Mouse (Mus musculus): ENCODE data around the gene Vcp. TPM values are rescaled to one million over a fixed set of nuclear protein-coding genes. Genes with fewer than 3 reads are reported as not detected.
A peak's percentile ranks its signal among the peaks of the same experiment; 100 is the strongest.
"Not testable (repeated sequence)": the region's sequence is repeated elsewhere in the genome, so short reads cannot be mapped to it uniquely, and the experiment has no call there.

The Vcp gene
- total RNA-seq, 2 experiments from 2014 or later, result 292 to 313 TPM

DNA sequence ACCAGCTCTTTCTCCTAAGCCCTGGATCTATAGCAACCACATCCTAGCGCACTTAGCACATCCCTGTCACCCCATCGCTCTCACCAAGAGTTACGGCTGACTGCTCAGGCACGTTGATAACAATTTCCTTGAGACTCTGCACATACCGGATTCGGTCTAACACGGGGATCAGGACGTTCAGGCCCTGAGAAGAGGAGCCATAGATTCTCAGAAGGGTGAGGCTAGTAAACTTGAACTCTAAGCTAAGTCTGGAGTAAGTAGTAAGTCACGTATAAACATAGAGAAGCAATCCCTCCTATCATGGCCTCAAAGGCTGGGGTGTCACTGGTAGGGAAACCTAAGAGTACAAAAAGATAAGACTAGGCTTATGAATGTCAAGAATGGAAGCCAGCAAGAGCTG lies 30.0 kb upstream of the Vcp start:
- DNase-seq (ENCODE audit: low spot score in 2 of 2), result no peak

DNA sequence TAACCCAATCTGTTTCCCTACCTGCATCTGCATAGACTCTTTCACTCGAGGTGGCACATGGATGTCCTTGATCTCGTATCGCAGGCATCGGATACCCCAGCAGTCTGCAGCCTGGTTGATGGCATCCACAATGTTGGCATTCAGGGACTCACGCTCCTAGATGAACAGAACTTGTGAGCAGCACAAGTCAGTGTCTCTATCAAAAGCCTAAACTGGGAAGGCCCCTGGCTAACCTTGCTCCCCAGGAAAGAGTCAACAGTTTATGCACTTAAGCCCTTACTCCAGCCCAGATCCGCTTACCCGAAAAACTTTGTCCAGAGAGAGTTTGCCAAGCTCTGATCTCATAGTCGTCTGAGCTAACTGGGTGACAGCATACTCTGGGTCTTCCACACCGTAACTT lies 29.4 kb upstream of the Vcp start:
- DNase-seq (ENCODE audit: low spot score in 2 of 2), result no peak

DNA sequence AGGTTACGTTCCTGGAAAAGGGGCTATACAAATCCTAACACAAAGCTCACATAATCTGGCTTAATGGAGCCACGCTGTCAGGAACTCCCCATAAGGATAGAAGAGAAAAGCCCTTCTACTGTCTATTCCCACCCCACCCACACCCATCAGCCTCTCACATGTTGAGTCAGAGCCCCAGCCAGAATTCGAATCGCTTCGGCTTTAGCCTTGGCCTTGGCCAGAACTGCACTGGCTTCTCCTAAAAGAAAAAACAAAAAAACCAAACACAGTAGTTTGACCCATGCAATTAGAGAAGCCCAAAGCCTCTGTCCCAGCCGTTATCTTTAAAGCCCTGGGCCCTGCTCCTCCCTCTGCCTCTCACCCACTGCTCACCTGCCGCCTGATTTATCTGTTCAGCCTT lies 28.8 kb upstream of the Vcp start:
- no peak for DNase-seq (ENCODE audit: low spot score in 2 of 2)

DNA sequence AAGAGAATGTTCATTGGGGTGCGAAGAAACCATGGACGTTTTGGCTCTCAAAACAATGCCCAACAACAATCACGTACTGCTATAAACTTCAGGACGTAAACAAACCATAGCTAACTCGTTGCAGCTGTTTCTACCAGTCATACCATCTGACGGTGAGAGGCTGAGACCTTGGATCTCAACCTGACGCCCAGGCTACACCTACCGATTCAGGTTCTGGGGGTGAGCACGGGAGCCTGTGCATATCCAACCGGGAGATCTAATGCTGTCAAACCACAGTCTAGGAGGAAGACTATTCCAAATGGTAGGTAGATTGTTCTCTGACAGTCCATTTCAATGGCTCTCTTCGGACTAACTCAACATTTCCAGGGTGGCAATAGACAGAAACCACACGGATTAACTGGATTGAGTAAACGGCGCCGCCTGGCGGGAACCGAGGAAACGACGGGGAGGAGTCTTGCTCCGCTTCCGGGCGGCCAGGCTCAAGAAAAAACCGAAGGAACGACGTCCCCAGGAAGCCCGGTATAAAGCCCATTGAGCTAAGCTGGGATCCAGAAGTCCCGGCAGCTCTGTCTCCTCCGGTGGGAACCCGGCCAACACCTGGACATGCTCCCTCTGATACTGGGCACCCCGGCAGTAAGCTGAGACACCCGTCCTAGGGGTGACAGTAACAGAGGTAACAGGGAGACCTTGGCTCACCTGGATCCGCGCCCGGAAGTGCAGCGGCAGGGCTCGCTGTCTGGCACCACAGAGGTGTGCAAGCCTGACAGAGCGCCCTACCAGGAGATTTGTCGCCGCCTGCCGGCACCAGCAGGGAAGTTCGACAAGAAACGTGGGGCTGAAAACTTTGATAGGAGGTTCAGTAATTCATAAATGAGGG lies 25.0 kb upstream of the Vcp start, which contains the start of gene Pigo:
Pigo (minus strand) TSS at position 736 of the 877 bp plus-strand sequence.
- DNase-seq (ENCODE audit: low spot score in 2 of 2), result peak; percentile 86 to 94

DNA sequence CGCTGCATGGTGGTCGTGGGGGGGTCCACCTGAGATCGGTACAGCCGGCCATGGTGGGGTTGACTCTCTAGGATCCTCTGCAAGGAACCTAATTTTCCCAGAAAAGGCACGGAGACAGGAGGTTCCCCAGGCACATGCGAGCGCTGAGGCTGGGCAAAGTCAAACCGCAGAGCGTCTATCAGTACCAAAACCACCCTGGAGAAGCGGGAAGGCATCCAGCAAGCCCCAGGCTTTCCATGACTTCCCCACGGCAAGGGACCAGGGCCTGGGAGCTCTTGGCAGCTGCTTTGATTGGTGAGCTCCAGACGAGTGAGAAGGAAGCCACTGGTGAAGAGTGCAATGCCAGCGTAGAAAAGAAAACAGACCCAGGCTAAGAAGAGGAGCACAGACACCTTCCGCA lies 24.4 kb upstream of the Vcp start:
- no peak for DNase-seq (ENCODE audit: low spot score in 2 of 2)

DNA sequence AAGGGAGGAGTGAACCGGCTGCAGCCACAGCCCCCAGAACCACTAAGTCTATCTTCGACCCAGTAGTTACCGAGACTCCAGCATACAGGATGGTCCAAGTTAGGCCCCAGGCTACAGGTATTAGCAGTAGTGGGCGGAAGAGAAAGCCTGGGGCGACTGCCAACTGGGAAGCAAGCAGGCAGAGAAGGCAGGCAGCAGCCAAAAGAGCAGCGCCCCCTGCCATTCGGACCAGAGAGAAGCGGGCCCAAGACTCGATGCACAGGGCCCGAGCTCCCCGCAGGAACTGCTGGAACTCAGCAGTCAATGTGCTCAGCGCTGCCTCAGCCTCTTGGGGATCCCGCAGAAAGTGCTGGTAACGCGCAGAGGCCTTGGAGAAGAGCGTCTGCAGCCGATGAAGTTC lies 21.0 kb upstream of the Vcp start:
- DNase-seq (ENCODE audit: low spot score in 2 of 2), result no peak

DNA sequence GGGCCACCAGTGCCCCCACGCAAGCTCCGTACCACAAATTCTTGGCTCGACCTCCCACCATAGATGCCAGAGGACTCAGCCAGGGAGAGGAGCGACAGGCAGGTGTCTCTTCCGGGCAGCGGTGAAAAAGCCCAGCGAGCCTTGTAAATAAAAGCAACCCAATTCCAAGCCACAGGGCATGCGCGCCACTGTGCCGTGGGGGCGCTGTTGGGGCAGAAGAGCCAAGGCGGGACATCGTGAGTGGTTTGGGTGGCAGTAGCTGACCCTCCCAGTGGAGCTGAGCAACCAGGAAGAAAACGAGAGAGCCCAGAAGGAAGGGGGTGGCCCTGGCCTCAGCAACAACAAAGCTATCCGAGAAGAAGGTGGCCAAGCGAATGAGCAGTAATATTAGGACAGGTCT lies 20.6 kb upstream of the Vcp start:
- DNase-seq (ENCODE audit: low spot score in 2 of 2), result no peak

DNA sequence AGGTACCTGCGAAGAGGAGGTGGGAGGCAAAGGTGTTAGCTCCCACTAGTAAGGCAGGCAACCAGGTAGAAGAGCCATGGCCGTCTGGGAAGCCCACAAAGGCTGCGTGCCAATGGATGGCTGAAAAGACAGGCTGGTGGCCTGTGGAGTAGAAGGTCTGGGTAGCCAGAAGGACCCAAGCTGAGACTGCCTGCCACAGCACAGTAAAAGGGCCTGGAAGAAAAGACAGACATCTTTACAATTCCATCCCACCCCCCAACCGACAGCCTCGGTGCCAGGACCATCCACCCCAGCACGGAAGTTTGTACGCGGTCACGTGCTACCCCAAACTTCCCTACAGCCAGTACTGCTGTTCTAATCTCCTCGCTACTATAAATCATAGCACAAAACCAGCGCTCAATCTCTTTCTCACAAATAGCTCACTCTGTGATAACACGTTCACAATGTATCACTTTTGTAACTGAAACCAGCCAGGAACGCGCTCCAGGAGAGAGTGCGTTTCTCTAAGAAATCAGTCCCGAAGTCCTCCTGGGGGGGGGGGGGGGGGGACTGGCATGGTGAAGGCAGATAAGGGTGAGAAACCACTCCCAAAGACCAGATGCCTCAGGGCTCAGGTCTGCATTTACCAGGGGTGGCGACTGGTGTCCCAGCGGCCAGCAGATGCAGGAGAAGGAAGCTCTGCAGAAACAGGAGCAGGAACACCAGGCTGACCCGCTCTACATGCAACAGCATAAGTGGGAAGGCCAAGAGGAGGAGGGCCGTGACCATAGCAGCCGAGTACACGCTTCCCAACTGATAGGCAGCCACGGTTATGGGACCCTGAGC lies 19.5 kb upstream of the Vcp start:
- DNase-seq (ENCODE audit: low spot score in 2 of 2), result no peak

DNA sequence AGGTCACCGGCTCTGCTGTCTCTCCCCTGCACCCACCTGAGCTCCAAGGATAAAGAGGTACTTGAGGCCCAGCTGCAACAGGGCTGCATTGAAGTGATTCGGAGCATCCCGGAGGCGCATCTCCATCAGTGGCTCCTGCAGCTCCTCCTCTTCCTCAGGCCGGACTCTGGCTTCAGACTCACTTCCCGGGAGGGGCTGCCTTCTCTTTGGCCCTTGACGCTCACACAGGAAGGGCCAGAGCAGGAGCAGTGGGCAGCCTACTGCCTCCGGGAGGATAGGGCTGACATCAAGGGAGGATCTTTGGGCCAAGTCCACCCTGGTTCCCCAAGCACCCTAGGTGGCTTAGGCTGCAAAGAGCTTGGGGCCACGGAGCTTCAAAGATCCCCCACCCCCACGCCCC lies 18.9 kb upstream of the Vcp start:
- DNase-seq (ENCODE audit: low spot score in 2 of 2), result no peak

DNA sequence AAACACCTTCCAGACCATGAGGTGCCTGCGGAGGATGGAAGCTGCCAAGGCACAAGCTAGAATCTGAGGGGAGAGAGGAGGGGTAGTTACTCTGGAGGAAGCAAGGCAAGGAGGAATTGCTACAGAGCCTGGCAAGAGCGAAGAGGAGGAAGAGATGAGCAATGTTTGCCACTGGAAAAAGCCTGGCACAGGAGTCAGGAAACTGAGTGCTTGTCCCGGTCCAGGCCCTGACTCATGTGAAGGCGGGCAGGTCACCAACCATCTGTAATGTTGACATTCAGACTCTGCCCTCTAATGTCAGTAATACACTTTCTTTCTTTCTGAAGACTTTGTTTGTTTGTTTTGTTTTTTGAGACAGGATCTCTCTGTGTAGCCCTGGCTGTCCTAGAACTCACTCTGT lies 17.8 kb upstream of the Vcp start:
- DNase-seq (ENCODE audit: low spot score in 2 of 2), result no peak

DNA sequence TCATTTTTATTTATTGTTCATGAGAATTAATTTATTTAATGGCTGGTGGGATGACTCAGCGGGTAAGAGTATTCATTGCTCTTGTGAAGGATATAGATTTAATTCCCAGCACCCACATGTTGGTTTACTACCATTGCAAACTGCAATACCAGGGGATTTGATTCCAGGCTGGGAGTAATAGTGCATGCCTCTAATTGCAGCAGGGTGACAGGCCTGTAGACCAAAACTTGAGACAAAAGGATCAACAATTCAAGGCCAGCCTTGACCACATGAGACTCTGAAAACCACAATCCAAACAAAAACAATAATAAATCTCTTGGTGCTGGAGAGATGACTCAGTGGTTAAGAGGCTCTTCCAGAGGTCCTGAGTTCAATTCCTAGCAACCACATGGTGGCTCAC lies 11.8 kb upstream of the Vcp start:
- no peak for DNase-seq (ENCODE audit: low spot score in 2 of 2)

DNA sequence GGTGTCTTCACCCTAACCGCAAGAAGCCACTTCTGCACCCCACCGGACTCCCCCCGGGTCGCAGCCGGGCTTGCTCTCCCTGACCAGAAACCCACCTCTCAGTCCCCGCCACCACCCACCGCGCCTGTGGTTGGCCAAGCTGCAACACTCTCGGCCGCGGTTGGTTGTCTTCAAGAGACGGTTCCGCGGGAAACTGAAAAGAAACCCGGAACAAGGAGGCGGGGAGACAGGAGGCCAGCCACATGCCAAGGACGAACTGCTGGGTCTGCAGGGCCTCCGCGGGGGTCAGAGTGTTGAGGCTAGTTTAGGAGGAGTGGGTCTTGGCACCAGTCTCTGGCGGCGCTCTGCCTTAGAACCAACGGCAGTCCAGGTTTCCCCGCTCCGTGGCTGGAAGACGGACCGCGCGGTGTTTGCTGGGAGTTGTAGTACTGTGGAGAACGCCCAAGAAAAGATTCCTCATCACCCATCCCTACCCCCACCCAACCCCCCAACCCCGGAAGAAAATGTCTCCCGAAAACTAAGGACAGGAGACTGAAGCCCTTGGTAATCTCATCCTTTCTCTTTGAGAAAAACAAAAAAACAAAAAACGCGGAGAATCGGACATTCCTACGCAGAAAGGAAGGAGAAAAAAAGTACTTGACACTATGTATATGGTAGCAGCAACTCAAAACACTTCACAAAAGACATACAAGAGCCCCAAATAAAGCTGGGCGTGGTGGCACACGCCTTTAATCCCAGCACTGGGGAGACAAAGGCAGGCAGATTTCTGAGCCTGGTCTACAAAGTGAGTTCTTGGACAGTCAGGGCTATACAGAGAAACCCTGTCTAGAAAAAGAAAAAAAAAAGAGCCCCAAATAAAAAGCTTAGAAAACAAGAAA lies 10.1 kb upstream of the Vcp start, which contains the start of gene Fancg:
Fancg (minus strand) TSS at position 346 of the 878 bp plus-strand sequence.
- peak; percentile 65 to 84 for DNase-seq (ENCODE audit: low spot score in 2 of 2)

DNA sequence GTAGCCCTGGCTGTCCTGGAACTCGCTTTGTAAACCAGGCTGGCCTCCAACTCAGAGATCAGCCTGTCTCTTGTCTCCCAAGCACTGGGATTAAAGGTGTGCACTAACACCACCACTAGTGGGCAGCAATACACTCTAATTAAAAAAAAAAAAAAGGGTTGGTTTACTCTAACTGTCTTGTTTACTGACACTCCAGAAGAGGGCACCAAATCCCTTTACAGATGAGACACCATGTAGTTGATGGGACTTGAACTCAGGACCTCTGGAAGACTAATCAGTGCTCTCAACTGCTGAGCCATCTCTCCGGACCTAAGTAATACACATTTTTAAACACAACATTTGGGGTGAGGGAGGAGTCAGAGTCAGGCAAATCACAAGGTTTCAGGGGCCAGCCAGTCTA lies 5.5 kb upstream of the Vcp start:
- DNase-seq (ENCODE audit: low spot score in 2 of 2), result no peak

DNA sequence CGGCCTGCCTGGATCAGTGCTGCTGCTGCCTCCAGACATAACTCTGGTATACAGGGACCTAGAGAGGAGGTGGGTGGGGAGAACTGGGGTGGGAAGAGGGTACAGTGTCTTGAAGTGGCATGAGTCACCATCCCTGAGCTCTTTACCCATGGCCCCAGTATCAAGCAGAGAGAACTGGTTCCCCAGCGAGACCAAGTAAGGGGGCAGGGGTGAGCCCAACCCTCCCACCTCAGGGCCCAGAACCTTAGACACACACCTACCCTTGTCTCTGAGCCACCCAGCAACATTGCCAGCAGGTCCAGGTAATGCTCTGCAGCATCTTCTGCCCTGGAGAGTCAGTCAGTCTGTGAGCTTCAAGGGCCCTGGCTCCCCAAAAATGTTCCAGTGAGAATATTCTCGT lies 4.6 kb upstream of the Vcp start:
- no peak for DNase-seq (ENCODE audit: low spot score in 2 of 2)

DNA sequence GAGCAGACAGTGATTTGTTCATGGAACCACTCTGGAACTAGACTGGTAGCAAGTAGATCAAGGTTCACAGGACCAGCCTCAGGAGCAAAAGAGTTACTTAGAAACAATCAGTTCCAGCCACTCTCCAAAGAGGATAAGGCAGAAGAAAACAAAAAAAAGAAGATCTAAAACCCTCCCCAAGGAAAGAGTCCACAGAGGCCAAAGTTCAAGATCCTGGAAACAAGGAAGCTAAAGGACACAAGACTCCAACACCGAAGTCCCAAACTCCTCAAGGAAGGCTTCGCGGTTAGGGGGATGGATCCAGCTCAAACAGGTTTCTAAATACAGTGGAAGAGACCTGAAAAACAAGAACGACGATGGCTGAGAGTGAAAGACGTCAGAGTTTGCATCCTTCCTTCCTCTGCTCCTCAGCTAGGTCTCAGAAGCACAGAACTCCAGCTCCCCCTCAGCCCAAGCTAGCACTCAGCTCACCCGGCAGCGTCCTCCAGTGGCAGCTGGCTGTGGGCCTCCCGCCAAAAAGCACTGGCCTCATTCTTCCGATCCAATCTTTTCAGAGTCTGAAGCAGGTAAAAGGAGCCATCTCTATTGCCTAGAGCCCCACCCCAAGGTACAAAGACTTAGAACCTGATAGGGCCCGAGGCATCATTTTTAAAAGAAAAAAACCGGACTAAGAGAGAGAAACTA lies 2.6 kb upstream of the Vcp start:
- no peak for DNase-seq (ENCODE audit: low spot score in 2 of 2)

DNA sequence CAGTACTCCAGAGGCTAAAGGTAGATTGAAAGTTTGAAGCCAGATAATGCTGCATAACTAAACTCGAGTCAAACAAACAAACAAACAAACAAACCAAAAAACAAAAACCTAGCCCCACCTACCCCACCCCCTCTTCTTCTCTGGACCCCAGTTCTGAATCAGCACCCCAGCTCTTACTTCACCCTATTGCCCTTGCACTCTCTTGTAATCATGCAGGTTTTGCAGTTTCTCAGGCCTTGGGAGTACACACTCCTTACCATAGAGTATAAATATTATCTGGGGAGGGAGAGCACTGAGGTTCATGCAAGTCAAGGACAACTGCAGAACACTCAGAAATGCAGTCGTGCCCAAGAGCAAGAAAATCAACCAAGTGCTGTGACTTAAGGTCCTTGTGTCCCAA lies 965 bp upstream of the Vcp start:
- no peak for DNase-seq (ENCODE audit: low spot score in 2 of 2)

DNA sequence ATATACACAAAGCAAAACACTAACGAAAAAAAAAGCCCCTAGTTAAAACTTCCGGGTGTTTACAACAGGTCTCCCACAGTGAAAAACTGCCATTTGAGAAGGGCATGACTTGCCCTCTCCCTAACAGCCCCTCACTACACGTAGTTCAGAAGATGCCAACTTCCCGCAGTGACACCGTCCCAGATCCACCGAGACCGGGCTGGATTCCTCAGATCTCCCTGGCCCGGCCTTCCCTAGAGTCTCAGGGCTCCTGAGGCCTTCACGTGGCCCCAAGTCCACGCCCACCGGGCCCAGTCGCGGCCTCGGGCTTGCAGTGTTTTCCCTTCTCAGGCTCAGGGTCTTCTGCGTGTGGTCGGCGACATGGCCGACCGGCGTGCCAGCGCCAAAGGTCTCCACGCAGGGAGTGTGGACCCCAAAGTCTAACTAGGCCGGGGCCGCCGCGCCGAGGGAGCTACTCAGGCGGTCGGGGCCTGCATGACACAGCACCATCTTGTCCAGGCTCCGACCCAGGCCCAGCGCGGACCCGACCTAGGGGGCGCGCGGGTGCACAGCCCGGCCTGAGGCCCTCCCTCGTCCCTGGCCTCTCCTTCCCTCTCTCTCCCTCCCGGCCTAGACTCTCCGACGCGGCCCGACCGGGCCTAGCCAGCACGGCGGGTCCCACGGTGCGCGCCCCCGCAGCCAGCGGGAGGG lies 711 bp downstream of the Vcp start:
- peak; percentile 53 to 73 for DNase-seq (ENCODE audit: low spot score in 2 of 2)

DNA sequence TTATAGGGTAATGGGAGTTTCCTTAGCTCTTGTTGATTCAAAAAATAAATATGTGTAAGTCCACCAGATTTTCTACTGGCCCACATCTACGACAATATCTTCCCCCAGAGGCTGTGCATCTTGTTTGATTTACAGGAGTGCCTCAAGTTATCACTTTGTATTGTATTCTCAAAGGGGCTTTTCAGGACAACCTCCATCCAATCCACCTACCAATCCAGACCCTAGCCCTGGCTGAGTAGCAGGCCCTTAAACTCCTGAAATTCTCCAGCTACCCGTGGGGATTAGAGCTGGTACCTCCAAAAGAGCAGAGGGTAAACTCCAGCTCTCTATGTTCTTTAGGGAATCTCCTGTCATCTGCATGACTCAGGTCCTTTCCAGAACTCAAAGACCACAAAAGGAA lies 2.3 kb downstream of the Vcp start:
- no peak for DNase-seq (ENCODE audit: low spot score in 2 of 2)

DNA sequence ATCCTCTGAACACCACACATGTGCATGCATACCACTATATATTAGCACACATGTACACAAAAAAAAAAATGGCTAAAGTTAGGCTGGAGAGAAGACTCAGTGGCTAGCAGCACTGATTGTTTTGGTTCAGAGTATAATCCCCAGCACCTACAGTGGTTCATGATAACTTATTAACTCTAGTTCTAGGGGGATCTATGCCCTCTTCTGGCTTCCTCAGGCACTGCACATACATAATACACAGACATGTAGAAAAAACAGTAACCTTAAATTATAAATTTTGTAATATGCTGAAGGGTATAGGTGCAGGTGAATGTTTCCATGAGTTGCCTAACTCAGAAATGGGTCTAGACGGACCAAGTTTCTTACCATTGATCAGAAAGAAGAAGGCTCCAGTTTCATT lies 12.0 kb downstream of the Vcp start:
- no peak for DNase-seq (ENCODE audit: low spot score in 2 of 2)

DNA sequence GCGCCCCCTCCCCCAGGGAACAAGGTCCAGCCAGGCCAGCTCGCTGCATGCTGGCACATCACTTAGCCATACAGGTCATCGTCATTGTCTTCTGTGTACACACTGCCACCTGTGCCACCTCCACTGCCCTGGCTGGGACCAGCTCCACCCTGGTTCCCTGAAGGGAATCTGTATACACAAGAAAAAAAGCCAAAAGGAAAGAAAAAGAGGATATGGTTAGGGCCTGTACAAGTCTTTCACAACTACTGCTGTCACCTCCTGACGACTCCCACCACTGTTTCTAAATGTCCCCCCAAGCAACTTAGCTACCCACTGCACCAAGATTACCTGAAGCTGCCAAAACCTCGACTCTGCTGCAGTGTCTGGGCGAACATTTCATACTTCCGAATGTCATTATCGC lies 19.8 kb downstream of the Vcp start:
- DNase-seq (ENCODE audit: low spot score in 2 of 2), result not testable (repeated sequence)
